Mouse (Mus musculus): Measurements from ENCODE around the gene Kntc1.
"Not testable (repeated sequence)": the region's sequence is repeated elsewhere in the genome, so short reads cannot be mapped to it uniquely, and the experiment has no call there.

Kntc1 gene

DNA sequence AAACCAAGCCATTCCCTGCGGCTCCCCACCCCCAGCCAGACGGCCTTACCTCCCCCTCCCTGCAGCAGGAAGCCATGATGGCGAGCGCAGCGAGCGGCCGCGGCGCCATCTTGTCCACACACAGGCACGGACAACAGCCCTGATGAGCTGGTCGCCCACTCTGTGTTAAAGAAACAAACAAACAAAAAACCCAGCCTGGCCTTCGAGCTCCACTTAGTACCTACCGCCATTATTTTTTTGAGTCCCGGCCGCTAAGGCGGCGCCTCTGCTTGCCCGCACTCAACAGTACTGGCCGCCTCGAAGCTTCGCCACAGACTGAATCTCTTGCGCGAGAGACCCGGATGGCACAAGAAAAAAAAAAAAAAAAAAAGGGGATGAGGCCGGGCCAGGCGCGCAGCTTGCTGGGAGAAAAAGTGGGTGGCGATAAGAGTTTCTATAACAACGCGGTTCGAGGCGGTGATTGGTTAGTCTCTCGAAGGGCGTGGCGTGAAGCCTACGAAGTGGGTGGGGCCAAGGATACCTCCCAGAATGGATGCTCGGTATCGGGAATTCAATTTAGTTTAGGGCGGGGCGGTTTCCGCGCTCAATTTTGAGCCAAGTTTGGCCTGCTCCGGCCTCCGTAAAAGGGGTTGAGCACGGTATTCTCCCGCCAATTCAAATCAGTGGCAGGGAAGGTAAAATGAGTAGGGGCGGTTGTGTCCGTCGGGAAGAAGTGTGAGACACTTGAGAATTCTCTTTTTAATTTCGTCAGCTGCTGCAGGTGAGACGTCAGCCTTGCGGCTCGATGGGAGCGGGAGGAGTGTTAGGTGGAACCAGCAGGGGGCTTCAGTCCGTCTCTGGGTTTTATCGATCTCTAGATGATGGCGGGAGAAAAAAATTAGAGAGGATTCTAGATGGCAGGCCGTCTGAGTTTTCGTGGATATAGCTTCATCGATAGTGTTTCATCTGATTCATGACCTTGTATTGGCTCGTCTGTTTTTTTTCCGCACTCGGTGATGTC lies at the start of gene Kntc1, which contains the start of gene Rsrc2:
Gene Kntc1, plus strand, starts transcription at position 652 of the 1,000 bp plus-strand sequence.
Gene Rsrc2, minus strand, starts transcription at position 350 of the 1,000 bp plus-strand sequence.
- peak; percentile 99 for DNase-seq (ENCODE audit: low read depth)

DNA sequence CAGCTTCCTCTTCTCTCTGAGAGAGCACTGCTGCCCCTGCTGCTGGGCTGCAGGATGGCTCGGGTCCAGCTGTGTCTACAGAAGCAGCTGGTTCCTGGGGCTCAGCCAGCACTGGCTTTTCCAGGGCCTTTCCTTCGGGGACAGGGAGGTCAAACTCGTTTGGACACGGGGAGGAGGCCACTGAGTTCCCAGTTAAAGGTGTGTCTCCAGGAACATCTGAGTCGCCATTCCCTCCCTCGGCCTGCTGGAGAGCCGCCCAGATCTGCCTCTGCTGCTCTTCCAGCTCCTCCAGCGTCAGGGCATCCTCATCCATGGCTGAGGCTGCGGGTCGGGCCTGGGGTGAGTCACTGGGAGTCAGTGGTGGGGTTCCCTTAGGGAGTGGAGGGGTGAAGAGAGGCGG lies 48.9 kb upstream of the Kntc1 start:
- peak; percentile 40 for DNase-seq (ENCODE audit: low read depth)

DNA sequence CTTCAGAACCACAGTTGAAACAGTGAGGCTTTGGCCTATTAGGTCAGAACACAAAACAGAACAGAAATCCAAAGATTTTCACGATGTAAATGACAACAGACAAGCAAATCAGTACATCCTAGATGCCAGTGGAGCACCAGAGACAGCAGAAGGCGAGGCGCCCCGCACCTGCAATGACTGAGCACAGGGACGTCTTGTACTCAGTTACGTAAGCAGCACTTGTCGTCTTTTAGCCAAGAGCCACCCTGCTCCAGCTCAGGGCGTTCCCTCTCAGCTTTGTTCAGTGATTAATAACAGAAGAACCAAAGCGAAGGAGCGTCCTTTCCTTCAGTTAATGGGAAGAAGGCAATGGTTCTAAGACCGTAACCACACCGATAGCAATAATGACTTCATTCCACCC lies 40.9 kb upstream of the Kntc1 start:
- no peak for DNase-seq (ENCODE audit: low read depth)

DNA sequence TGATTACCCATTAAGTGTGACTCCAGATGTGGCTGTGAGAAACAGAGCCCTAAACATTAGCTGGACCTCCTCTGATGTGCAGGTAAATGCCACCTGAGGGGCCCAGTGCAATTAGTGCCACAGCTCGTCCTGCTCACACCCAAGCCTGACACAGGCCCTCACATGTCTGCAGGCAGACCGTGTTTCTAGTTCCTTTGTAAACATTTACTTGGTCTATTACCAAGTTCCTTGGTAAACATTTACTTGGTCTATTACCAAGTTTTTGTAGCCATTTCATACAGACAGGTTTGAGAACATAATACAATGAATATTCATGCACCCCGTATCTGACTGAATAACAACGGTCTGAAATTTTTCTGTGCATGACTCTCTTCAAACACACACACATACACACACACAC lies 39.9 kb upstream of the Kntc1 start:
- no peak for DNase-seq (ENCODE audit: low read depth)

DNA sequence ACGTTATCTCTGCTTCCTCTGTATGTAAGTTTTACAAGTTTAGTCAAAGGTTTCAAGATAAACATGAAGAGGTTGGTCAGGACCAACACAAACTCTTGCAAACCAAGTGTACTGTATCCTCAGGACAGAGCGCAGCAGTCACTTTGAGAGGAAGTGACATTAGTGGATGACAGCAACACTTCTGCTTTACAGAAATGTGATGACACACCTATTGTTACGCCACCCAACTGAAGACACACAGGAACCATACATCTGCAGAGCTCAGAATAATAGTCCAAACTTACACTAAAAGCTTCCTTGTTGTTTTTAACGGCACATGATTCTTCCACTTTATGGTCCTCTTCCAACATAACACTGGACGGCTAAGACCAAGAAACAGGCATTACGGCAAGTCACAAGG lies 35.7 kb upstream of the Kntc1 start:
- no peak for DNase-seq (ENCODE audit: low read depth)

DNA sequence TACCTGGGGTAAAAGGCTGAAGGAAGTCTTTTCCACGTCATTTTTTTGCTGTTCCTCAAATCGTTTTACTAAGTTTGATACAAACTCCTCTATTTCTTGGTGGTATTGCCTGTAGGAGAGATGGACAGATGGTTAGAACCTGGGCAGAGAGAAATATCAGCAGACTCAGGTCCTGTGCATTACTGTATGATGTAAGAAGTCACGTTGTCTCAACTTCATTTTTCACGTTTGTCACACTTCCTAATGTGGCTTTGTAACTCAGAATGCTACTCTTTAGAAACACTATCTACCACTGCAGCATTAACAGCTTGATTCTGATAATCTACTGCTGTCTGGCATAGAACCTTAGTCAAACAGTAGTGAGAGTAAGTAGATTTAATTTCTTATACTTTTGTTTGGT lies 34.9 kb upstream of the Kntc1 start:
- DNase-seq (ENCODE audit: low read depth): no peak

DNA sequence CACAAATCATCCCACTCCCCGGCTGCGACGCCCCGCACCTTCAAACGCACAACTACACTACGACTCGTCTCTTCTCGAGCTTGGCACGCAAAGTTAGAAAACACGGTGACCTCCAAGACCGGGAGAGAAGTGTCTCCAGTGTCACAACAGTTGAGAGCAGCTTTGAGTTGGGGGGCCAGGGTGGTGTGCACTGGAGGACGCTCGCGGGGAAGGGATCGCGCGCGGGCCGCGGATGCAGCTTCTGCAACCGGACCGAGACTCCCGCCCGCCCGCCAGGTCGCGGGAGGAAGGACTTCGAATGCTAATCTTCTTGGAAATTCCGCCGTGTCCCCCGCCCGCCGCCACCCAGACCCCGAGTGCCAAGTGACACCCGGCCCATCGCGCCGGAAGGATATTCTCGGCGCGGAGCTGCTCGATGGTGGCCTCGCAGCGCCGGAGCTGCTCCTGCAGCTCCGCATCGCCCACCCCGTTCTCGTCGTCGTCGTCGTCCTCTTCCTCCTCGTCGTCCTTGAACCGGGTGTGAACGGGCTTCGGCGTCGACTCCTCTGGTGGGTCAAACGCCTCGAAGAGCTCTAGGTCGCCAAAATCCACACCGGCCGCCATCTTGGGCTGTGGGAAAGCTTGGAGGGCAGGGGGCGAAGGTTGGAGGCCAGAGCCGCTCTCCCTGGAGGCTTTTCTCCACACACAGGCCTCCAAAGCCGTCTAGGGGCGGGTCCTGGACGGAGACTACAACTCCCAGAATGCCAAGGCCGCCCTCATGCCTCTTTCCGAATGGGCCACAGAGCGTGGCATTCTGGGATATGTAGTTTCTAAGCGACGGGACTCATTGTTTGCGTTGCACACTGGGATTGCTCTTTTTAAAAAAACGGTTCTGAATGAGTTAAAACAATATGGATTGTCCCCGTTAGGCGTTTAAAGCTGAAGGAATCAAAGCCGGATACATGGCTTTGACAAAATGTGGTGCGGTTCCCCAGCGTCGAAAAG lies 28.9 kb upstream of the Kntc1 start, which contains the start of gene Zcchc8:
Gene Zcchc8, minus strand, starts transcription at position 773 of the 984 bp plus-strand sequence.
- DNase-seq (ENCODE audit: low read depth): peak; percentile 94

DNA sequence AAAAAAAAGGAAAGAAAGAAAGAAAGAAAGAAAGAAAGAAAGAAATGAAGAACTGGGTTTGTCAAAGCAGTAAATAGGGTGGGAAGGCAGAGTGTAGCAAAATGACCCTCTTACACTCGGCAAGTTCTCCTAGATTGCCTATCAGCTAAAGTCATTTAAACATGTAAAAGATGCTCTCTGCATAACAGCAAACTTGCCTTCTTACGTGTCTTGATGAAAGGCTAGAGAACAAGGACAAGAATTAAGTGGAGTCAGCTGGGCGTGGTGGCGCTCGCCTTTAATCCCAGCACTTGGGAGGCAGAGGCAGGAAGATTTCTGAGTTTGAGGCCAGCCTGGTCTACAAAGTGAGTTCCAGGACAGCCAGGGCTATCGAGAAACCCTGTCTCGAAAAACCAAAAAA lies 25.7 kb upstream of the Kntc1 start:
- DNase-seq (ENCODE audit: low read depth): not testable (repeated sequence)

DNA sequence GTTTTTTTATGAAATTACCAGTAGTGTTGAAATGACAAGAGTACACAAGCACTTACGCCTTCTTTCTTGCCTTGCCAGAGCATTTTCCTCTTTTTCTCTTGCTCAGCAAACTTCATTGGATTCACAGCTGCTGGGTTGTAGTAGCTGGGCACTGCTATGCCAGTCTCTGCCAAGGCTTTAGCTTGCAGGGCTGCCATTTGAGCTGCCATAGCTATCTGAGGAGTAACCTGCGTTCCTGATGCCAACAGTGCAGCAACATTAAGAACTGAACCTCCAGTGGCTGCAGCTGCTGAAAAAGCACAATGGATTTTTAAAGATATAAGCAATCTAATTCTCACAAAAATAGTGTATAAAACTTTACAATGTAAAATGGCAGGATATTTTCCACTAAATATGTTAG lies 18.5 kb upstream of the Kntc1 start:
- no peak for DNase-seq (ENCODE audit: low read depth)

DNA sequence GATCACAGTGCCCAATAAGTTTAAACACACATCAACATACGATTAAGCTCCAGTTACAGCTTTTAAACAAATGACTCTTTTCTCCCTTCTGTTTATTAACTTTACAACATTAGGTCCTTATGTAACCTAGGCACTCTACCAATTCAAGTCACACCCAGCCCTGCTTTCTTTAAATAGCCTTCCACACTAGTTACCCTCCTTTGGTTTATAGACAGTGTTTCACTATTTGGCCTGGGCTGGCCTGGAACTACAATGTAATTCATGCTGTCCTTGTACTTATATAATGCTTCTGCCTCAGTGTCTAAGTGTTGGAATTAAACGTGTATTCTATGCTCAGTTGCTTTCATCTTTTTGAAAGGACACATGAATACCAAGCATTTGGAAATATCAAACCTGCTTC lies 5.2 kb upstream of the Kntc1 start:
- DNase-seq (ENCODE audit: low read depth): no peak

DNA sequence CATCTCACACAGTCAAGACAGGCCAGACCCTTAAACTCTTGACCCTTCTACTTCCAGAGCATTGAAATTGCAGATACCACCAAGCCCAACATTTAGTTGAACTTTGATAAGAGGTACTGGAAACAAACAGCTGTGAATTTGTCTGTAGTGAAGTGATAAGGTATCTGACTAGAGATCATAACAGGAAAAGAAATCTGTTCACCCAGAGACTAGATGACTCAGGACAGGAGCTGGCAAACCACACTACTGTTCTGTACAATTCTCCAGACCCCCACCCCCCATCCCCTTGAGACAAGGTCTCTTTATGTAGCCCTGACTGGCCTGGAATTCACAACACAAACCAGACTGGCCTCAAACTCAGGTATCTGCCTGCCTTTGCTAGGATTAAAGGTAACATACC lies 3.3 kb upstream of the Kntc1 start:
- no peak for DNase-seq (ENCODE audit: low read depth)

DNA sequence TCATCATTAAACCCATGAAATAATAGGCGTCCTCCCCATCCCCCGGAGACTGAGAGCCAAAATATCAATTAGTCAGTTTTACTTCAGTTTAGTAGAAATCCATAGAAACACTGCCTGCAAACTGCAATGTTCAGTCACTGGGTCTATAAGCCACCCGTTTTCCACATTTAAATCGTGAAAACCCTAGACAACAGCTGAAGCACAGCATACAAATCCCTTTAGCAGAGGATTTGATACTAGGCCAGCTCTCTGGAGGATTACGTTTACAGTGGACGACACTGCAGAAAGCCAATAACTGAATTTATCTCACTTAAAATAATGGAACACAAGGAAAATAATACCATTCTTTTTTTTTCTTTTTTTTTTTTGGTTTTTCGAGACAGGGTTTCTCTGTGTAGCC lies 1.9 kb upstream of the Kntc1 start:
- DNase-seq (ENCODE audit: low read depth): no peak

DNA sequence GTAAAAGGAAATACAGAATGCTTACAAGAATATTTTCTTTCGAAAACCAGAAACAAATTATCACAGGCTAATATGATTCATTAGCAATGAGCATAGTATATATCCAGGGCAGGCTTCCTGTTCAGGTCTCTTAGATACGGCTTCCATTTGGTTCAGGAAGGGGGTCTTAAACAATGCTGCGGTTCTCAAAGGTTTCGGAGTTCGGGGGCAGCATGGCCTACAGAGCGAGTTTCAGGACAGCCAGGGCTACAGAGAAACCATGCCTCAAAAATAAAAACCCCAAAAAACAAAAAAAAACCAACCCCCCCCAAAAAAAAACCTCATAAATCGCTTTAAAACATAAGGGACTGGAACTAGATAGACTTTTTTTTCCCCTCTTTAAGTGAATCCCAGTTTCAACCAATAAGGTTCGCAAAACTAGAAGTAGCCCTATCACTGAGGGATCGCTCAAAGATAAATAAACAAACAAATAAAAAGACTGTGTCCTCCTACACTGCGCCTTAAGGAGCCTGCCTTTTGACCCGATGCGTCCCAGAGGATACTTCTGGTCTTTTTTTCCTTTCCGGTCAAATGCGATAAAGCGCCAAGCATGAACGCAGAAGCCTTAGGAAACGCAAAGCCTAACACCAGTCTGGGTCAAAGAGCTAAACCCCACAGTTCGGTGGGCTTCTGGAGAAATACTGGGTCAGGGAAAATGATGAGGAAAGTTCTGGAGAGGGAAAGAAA lies 1.0 kb upstream of the Kntc1 start:
- no peak for DNase-seq (ENCODE audit: low read depth)

DNA sequence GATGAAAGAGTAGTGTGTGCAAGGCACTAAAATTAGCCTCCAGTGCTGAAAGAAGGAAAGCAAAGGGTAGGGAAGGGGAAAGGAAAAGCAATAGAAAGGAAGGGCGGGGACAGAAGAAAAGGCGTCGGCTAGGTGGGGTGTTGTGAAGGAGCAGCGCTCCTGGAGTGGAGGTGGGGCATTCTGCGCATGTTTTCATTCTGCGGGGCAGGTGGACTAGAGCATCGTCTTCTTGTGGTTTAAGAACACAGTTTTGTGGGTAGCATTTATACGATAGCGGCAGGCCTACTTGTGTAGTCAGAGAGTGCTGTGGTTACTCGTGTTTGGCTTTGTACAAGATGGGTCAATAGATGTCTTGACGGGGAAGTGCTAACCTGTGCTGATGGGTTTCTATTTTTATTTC lies 16.0 kb downstream of the Kntc1 start:
- DNase-seq (ENCODE audit: low read depth): no peak

DNA sequence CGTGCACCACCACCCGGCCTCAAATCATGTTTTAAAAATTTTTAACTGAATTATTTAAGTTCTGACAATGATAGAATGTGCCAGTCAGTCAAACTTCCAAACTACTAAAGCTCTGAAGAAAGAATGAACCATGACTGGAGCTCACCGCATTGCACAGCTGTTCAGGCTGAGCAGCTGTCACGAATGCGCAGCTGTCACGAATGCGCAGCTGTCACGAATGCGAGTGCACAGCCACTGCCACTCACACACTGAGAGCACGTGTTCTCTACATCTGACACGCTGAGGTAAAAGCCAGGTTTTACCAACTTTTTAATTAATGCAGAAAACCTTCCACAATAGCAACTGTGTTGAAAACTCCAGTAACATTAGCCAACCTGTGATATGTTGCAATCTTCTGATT lies 16.9 kb downstream of the Kntc1 start:
- DNase-seq (ENCODE audit: low read depth): not testable (repeated sequence)

DNA sequence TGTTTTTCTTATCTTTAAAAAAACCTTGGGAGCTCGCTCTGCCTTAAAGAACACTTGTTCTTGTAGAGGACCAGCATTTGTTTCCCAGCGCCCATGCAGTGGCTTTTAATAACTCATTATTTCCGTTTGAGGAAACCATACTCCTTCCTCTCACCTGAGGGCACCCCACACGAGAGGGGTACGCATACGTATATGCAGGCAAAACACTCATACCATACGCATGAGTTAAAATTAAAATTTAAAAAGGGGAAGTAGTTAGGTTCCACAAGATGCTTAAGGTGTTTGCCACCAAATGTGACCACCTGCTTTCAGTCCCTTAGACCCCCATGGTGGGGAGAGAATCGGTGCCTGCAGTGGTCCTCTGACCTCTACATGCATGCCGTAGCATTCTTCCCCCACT lies 23.9 kb downstream of the Kntc1 start:
- DNase-seq (ENCODE audit: low read depth): no peak

DNA sequence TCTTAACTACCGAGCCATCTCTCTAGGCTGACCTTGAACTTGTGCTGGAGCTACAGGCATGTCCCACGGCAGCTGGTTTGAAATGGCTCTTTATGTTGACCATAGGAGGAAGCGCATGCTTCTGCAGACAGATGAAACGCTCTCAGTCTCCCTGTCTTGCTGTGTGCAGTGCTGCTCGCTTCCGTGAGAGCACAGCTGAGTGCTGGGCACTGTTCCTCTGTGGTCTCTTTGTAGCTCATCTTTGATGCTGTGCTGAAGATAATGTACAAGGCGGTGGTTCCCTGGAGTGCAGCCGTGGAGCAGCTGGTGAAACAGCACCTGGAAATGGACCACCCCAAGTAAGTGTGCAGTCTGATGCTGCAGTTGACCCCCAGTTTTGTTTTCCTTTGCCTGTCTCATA lies 31.2 kb downstream of the Kntc1 start:
- no peak for DNase-seq (ENCODE audit: low read depth)

DNA sequence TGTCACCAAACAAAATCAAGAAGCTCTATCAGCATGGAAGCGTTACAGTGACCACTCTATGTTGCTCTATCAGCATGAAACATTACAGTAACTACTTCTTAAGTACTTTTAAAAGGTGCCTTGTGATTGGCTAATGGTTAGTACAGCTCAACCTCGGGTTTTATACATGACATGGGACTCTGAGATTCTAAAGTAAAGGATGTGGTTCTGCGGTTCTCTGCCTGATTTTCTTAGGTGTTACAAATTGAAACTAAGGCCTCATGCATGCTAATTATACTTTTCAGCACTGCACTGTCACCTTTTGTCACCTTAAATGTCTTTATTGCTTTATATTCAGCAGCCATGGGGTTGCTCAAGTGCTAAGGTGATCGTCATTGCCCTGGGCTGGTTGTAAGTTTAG lies 32.3 kb downstream of the Kntc1 start:
- DNase-seq (ENCODE audit: low read depth): no peak

DNA sequence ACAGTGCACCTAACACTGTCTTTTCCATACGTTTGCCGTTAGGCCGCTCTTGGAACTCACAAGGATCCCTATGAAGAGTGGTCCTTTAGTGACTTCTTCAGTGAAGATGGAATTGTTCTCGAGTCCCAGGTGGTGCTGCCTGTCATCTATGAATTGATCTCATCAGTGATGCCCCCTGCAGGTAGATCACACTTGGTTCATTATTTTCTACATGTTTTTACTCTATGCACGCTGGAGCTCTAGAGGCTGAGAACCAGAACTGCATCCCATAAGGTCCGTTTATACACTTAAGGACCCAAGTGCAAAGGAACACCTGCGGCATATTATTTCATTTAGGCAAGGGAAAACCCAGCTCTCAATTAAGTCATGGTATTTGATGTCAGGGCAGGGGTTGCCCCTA lies 39.5 kb downstream of the Kntc1 start:
- DNase-seq (ENCODE audit: low read depth): no peak

DNA sequence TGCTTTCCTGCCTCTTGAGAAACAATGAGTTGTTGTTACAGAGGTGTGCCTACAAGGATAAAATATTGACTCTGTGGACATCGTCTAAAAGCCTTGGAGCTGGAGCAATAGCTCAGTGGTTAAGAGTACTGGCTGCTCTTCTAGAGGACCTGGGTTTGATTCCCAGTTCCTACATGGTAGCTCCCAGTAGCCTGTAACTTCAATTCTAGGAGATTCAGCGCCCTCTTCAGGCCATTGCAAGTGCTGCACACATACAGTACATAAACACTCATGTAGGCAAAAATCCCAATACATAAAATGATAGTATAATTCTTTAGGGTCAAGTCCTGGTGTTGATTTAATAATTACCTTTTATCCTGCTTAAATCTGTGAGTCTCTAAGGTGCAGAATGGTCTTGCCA lies 43.6 kb downstream of the Kntc1 start:
- DNase-seq (ENCODE audit: low read depth): no peak

DNA sequence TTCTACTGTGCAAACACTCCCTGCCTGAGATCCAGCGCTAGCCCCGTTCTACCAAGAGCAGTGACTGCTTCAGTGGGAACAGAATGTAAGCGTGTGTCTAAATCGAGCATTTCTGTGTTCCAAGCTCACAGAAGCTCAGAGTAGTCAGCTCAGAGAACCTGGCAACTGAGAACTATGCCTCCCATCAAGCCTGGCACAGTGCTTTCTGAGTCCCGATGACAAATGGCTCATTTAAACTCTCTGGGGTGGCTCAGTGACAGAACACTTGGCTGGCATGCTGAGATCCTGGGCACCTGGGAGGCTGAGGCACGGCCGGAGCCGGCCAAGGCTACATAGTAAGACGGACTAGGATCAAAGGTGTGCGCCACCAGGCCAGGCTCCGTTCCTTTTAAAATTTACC lies 56.8 kb downstream of the Kntc1 start:
- no peak for DNase-seq (ENCODE audit: low read depth)

DNA sequence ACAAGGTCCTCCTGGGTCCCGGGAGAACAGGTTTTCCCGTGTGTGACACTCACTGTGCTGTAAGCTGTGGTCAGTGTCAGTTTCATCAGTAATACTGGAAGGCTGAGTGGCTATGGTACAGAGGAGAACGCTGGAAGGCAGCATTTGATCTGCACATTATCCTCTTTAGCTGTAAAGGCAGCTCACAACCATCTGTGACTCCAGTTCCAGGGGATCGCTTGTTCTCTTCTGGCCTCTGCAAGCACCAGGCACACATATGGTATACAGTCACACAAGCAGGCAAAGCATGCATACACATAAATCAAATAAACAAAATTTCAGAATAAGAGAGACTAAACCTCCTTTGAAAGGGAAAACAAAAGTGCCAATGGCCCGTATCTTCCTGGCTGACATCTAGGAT lies 59.0 kb downstream of the Kntc1 start:
- no peak for DNase-seq (ENCODE audit: low read depth)
